Mouse (Mus musculus) embryo, embryonic 11.5 days (tissue): Measurements from ENCODE around the gene Caskin1.
"Not testable (repeated sequence)": the region's sequence is repeated elsewhere in the genome, so short reads cannot be mapped to it uniquely, and the experiment has no call there.

Experiments used
- DNase-seq: peaks from one replicate; pipeline ENCODE4 v3.0.0-alpha.2; 2012; ENCODE audit warnings: low read depth, low spot score

The Caskin1 gene

GRCm38 (mm10) chr17:24488186-24488661 is at the start of gene Caskin1:
Caskin1 (plus strand) TSS chr17:24488601.
- no peak for DNase-seq

- no peak for DNase-seq
Observed at GRCm38 (mm10) chr17:24440377-24440776, 48.0 kb upstream of the Caskin1 start.

GRCm38 (mm10) chr17:24441148-24441547 is 47.3 kb upstream of the Caskin1 start:
- DNase-seq = no peak

- no peak for DNase-seq
Observed at GRCm38 (mm10) chr17:24442107-24442506, 46.3 kb upstream of the Caskin1 start.

GRCm38 (mm10) chr17:24442632-24443155 is 45.7 kb upstream of the Caskin1 start, which contains the start of gene Dnase1l2:
Dnase1l2 (minus strand) TSS chr17:24443105.
- no peak for DNase-seq

- no peak for DNase-seq
Observed at GRCm38 (mm10) chr17:24443409-24443808, 45.0 kb upstream of the Caskin1 start.

- DNase-seq = no peak
Observed at GRCm38 (mm10) chr17:24446590-24446989, 41.8 kb upstream of the Caskin1 start.

- no peak for DNase-seq
Observed at GRCm38 (mm10) chr17:24449507-24449906, 38.9 kb upstream of the Caskin1 start.

- DNase-seq = no peak
Observed at GRCm38 (mm10) chr17:24451220-24451619, 37.2 kb upstream of the Caskin1 start.

- no peak for DNase-seq
Observed at GRCm38 (mm10) chr17:24453372-24453771, 35.0 kb upstream of the Caskin1 start.

GRCm38 (mm10) chr17:24454218-24454755 is 34.1 kb upstream of the Caskin1 start:
- DNase-seq = no peak

GRCm38 (mm10) chr17:24454756-24455522 is 33.5 kb upstream of the Caskin1 start:
- peak; percentile 98 for DNase-seq

- DNase-seq = not testable (repeated sequence)
Observed at GRCm38 (mm10) chr17:24455523-24456206, 32.7 kb upstream of the Caskin1 start.

GRCm38 (mm10) chr17:24461580-24461979 is 26.8 kb upstream of the Caskin1 start:
- no peak for DNase-seq

GRCm38 (mm10) chr17:24462932-24463331 is 25.5 kb upstream of the Caskin1 start:
- no peak for DNase-seq

GRCm38 (mm10) chr17:24463374-24464133 is 24.8 kb upstream of the Caskin1 start:
- DNase-seq = no peak

- no peak for DNase-seq
Observed at GRCm38 (mm10) chr17:24468636-24469246, 19.7 kb upstream of the Caskin1 start.

- DNase-seq = no peak
Observed at GRCm38 (mm10) chr17:24469336-24469909, 19.0 kb upstream of the Caskin1 start.

- peak; percentile 97 for DNase-seq
Observed at GRCm38 (mm10) chr17:24469910-24470602, 18.3 kb upstream of the Caskin1 start, which contains the start of the genes E4f1 and Pgp. E4f1 (minus strand) TSS chr17:24470313. Pgp (plus strand) TSS chr17:24470392.
